Mouse (Mus musculus): ENCODE measurements around the gene Nhlh1. TPM values are rescaled to one million over a fixed set of nuclear protein-coding genes. Genes with fewer than 3 reads are reported as not detected.

The Nhlh1 gene
- polyA plus RNA-seq, 1 experiment from 2014 or later: not detected

DNA sequence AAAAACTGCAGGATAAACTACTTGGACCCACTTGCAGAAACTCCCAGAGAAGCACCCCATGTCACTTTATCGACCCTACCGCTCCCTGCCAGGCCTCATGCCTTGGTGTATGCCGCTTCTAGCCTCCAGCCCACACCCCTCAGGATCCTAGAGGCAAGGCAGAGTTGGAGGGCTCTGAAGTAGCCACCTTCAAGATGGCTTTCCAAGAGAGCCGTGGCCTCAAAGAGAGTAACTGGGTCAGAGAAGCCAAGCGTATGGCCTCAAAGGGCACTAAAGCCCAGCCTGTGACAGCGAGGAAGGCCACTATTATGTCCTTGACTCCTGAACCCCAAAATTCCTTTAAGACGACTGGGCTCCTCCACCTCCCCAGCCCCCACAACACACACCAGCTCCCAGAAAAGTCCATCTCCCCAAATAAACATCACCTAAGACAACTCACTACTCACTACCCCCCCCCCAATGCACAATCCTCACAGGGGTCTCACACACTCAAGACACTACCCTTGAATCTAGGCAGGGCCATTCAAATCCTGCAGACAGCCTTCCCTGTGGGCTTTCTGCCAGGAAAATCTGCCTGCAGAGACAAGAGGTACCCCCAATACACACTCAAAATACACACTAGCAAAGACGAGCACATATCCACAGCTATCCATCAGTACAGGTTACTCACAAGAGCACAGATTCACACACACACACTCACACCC lies 32.0 kb downstream of the Nhlh1 start:
- 60% methylated on average over 8 of the region's 8 CpGs for WGBS
- Histone ChIP-seq H3K9ac (peak overlapping the region; percentile 97), H3K36me3 (0 out of 2 replicates have a peak, but pooled peaks cover 7% of the 10 kb centered on the region), H3K4me2 (peak overlapping the region; percentile 82), H3K9me3 (no peaks in the 10 kb centered on the region), H3K4me1 (peaks cover 33% of the 10 kb centered on the region), H3K27ac (replicated peaks) (0 out of 2 replicates have a peak overlapping the region, but pooled peaks have one; percentile 12), H3K4me3 (peak overlapping the region; percentile 97), H3K27me3 (replicated peaks) (no peaks in the 10 kb centered on the region)
- ATAC-seq (ENCODE audit: extremely low read depth, insufficient number of reproducible peaks, low FRiP score, low TSS enrichment): no peak

DNA sequence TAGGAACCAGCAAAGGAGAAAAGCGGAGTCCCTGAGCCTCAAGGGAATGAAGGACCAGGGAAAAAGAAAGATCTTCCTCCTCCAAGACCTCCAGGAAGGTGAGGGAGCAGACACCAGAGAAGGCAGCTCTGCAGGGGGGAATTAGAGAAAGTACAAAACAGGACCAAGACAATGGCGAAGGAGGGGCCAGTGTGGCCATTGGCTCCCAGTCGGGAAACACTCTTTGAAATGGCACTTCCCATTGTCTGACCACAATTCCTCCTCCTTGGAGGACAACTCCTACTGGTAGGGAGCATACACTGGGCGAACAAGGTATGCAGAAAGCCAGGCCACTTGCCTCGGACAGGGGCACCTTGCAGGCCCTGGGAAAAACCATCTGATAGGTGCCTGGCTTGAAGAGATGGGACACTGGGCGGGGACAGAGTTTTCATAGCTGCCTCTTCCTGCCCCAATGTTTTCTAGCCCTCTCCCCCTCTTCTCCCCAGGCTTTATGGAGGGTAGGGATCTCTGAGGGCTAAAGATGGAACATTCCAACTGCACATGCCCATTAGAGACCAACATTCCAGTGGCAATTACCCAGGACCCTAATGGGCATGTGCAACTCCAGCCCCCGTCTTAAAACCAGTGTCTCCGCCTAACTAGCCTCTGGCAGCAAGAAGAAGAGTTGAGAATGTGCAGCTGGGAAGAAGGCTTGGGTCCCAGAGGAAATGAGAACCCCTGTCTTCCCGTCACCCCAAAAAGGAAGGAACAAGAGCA lies 33.1 kb downstream of the Nhlh1 start:
- Histone ChIP-seq H3K27me3 (replicated peaks) (no peaks in the 10 kb centered on the region), H3K4me1 (peaks cover 35% of the 10 kb centered on the region), H3K4me3 (no peak overlapping the region), H3K36me3 (0 out of 2 replicates have a peak, but pooled peaks cover 7% of the 10 kb centered on the region), H3K27ac (replicated peaks) (0 out of 2 replicates have a peak overlapping the region, but pooled peaks have one; percentile 12), H3K9me3 (no peaks in the 10 kb centered on the region), H3K9ac (no peak overlapping the region), H3K4me2 (peak overlapping the region; percentile 82)
- 60% methylated on average over 9 of the region's 9 CpGs for WGBS
- ATAC-seq (ENCODE audit: extremely low read depth, insufficient number of reproducible peaks, low FRiP score, low TSS enrichment): no peak

DNA sequence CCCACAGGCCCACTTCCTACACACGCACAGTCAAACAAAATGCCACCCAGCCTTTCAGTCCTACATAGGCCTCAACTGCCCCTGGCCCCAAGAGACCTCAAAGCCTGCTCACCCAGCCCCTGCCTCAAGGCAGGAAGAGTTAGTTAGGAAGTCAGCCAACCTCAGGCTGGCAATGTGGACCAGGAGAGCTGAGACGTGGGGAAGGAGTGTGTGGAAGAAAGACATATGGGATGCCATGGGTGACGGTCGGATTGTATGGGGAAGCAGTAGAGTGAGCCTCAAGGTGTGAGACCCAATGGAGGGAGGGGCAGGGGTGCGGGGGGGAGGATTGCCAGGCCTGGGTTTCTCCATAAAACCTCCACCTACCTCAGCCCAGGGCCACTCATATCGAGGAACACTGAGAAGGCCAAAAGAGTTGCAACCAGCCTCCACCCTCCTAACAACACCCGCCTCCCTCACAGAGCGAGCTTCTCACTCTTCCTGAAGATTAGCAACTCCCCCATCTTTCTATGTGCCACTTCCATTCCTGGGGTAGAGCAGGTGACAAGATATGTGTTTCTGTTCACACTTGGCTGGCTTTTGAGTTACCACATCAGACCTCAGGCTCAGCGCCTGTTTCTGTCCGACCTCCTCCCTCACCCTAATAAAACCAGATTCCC lies 37.4 kb downstream of the Nhlh1 start:
- no peak overlapping the region for H3K4me3 ChIP-seq
- no peak for ATAC-seq (ENCODE audit: extremely low read depth, insufficient number of reproducible peaks, low FRiP score, low TSS enrichment)
- H3K9me3 ChIP-seq: no peaks in the 10 kb centered on the region
- H3K9ac ChIP-seq: peak overlapping the region; percentile 4; the same call in 1 of the 2 replicates
- H3K4me2 ChIP-seq: no peak overlapping the region
- 78% methylated on average over 10 of the region's 10 CpGs for WGBS
- H3K27me3 ChIP-seq (replicated peaks): no peaks in the 10 kb centered on the region
- H3K27ac ChIP-seq (replicated peaks): no peak overlapping the region
- 0 out of 2 replicates have a peak, but pooled peaks cover 7% of the 10 kb centered on the region for H3K36me3 ChIP-seq
- peaks cover 47% of the 10 kb centered on the region for H3K4me1 ChIP-seq

DNA sequence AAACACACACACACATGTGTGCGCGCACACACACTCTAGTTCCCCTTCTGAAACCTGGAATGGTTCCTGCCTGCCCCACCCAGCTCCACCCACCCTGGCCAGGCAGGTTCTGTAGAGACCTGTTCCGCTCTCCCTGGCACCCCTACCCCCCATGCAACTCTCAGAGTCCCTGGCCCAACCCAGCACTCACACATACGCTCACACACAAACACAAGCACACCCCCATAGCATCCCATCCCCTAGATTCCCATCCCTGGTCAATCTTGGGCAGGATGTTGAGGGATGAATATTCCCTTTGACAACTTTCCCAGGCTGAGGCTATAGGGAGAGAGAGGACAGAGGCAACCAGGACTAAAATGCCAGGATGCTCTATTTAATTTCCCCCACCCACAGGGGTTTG lies 38.0 kb downstream of the Nhlh1 start:
- Histone ChIP-seq H3K36me3 (0 out of 2 replicates have a peak, but pooled peaks cover 7% of the 10 kb centered on the region), H3K4me2 (no peak overlapping the region), H3K27ac (replicated peaks) (no peak overlapping the region), H3K4me3 (no peak overlapping the region), H3K9ac (no peak overlapping the region; the same call in 1 of the 2 replicates), H3K27me3 (replicated peaks) (no peaks in the 10 kb centered on the region), H3K4me1 (peaks cover 40% of the 10 kb centered on the region), H3K9me3 (no peaks in the 10 kb centered on the region)
- no peak for ATAC-seq (ENCODE audit: extremely low read depth, insufficient number of reproducible peaks, low FRiP score, low TSS enrichment)
- WGBS: 93% methylated on average over 4 of the region's 4 CpGs

DNA sequence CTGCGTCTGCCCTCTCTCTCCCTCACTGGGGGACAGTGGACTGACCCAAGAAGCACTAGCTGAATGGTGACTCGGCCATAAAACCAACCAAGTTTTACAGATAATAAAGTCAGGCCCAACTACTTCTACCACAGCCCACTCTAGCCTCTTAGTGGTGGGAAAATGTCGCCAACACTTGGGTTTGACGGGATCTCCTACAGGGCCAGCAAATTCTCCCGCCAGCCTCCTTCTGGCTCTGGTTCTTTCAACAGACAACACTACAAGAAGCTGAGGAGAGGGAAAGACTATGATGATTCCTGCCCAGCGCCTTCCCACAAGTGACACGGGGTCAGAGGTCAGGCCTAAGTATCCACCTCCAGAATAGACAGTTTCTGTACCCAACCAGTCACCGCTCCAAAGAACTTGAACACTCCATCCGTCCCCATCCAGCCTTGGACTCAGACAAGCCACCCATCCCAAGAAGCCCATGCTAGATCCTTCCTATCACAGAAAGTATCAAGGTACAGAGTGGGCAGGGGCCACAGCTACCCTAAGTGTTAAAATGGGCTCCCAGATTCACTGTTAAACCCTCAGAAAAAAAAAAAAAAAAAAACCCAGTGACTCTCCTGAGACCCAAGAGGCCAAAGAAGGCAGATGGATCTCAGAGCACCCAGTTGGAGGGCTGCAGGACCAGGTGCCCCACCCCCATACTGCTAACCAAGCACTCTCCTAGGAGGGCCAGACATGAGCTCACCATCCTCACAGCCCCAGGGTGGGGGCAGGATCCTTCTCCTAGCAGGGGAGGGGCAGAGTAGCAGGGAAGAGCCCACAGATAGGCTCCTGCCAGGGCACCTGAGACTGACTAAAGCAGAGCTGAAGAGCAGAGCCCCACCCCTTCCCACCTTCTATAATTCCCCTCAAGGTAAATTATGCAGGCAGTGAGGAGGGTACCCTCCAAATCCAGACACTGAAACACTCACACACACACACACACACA lies 38.7 kb downstream of the Nhlh1 start:
- Histone ChIP-seq H3K4me1 (peaks cover 36% of the 10 kb centered on the region), H3K36me3 (0 out of 2 replicates have a peak, but pooled peaks cover 7% of the 10 kb centered on the region), H3K4me3 (no peak overlapping the region), H3K27ac (replicated peaks) (no peak overlapping the region), H3K27me3 (replicated peaks) (no peaks in the 10 kb centered on the region), H3K9me3 (no peaks in the 10 kb centered on the region), H3K9ac (no peak overlapping the region), H3K4me2 (no peak overlapping the region)
- WGBS: 84% methylated on average over 9 of the region's 9 CpGs
- no peak for ATAC-seq (ENCODE audit: extremely low read depth, insufficient number of reproducible peaks, low FRiP score, low TSS enrichment)

DNA sequence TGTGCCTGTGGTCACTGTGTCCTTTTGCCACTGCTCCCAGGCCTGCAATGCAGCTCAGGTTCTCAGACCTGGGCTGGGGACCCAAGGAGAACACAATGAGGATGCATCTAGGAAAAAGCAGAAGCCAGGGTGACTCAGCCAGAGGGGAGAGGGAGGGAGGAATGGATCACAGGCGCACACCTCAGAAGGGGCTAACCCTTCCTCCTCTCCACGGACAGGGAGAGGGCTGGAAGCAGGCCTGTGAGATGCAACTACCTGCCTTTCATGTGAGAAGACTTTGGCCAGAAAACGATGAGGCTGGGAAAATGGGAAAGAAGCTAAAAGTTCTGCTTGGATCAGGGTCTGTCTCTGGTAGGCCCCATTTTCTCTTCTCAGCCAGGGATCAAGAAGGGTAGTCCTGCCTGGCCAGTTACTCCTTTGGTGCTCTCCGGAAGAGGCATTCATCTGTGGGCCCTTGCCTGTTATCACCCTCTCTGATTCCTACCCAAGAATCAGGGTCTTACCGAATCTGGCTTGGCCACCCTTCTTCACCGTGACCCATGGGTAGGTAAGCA lies 39.8 kb downstream of the Nhlh1 start:
- H3K27me3 ChIP-seq (replicated peaks): no peaks in the 10 kb centered on the region
- WGBS: 81% methylated on average over 6 of the region's 6 CpGs
- no peaks in the 10 kb centered on the region for H3K9me3 ChIP-seq
- no peak overlapping the region for H3K4me2 ChIP-seq
- peaks cover 40% of the 10 kb centered on the region for H3K4me1 ChIP-seq
- no peak overlapping the region for H3K4me3 ChIP-seq
- ATAC-seq (ENCODE audit: extremely low read depth, insufficient number of reproducible peaks, low FRiP score, low TSS enrichment): no peak
- H3K36me3 ChIP-seq: peaks cover 13% of the 10 kb centered on the region
- 0 out of 2 replicates have a peak overlapping the region, but pooled peaks have one; percentile 14 for H3K9ac ChIP-seq
- no peak overlapping the region for H3K27ac ChIP-seq (replicated peaks)

DNA sequence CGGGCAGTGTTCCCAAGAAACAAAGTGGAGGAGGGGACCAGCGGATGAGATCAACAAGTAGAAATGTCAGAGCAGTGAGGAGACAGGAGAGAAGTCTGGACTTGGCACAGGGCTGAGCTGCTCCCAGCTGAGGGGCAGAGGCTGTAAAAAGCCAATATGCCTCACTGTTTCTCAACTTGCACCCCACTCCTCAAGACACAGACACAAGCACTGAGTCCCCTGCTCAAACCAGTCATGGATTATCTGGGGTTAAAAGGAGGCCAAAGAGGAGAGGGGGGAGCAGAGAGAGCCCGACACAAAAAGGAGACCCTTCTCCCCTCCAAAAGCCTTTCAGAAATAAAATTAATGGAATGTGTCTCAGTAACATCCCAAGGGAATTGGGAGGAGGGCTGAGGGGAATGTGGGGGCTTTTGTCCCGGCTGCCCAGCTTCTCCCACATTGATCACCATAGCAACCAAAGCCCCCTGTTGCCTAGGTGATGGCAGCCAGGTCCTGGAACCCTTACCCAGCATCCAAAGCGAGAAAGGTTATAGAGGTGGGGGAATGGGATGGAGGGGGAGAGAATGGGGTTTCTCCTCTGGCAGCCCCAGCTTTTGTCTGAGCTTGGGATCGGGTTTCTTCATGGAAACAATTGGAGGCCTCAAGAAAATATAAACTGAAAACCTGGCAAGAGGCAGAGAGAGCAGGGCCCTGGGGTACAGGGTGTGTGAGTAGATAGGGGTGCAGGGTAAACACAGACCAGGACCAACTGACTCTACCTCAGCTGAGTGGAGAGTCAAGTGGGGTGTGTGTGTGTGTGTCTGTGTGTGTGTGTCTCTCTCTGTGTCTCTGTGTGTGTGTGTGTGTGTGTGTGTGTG lies 40.5 kb downstream of the Nhlh1 start:
- 59% methylated on average over 6 of the region's 6 CpGs for WGBS
- Histone ChIP-seq H3K4me2 (no peak overlapping the region), H3K9ac (0 out of 2 replicates have a peak overlapping the region, but pooled peaks have one; percentile 14), H3K36me3 (peaks cover 13% of the 10 kb centered on the region), H3K27me3 (replicated peaks) (no peaks in the 10 kb centered on the region), H3K9me3 (no peaks in the 10 kb centered on the region), H3K4me1 (peaks cover 40% of the 10 kb centered on the region), H3K4me3 (no peak overlapping the region), H3K27ac (replicated peaks) (no peak overlapping the region)
- ATAC-seq (ENCODE audit: extremely low read depth, insufficient number of reproducible peaks, low FRiP score, low TSS enrichment): no peak

DNA sequence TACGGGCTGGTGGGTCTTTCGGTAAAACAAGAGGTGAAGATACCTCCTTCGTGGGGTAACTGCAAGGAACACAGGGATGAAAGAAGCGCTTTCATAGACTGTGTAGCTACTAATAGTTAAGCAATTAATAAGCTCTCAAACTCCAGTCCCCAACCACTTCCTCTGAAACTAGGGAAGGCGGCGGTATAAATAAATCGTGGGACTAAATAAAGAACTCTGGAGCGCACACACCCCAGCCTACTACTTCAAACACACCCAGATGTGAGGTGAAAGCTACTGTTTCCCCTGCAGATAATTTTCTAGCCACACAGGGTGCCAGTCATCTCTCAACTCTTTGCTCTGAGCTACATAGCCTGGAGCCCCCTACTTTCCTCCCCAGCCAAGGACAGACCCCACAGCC lies 41.3 kb downstream of the Nhlh1 start:
- Histone ChIP-seq H3K27me3 (replicated peaks) (no peaks in the 10 kb centered on the region), H3K4me2 (no peak overlapping the region), H3K4me3 (no peak overlapping the region), H3K27ac (replicated peaks) (0 out of 2 replicates have a peak overlapping the region, but pooled peaks have one; percentile 32), H3K4me1 (peaks cover 40% of the 10 kb centered on the region), H3K36me3 (peaks cover 18% of the 10 kb centered on the region), H3K9ac (no peak overlapping the region), H3K9me3 (no peaks in the 10 kb centered on the region)
- WGBS: 60% methylated on average over 8 of the region's 8 CpGs
- ATAC-seq (ENCODE audit: extremely low read depth, insufficient number of reproducible peaks, low FRiP score, low TSS enrichment): no peak

DNA sequence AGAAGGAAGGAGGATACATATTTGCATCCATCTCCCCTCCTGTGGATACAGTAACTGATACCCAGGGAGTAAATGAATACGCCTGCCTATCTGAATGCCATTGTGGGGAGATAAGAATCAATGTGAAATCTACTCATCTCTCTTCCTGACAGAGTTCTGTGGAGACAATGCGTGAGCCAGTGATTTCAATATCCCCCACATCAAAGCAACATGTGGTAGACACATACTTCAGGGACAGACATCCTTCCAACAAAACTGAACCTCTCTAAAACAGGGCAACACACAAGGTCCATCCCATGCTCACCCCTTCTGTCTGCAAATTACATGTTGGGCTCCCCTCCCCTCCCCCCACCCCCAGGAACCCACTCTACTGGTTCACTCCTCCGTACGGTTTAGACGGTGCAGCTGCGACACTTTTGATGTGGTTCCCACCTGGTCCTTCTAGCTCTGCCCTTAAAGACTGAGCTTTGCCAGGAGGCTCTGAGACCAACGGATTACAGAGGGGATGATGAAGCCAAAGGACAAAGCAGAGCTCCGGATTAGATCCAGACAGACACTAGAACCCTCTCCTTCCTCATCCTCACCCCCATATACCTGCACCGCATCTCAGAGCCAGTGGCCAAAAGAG lies 41.9 kb downstream of the Nhlh1 start:
- Histone ChIP-seq H3K9me3 (no peaks in the 10 kb centered on the region), H3K36me3 (peaks cover 24% of the 10 kb centered on the region), H3K4me2 (no peak overlapping the region), H3K9ac (no peak overlapping the region), H3K4me1 (peaks cover 40% of the 10 kb centered on the region), H3K27ac (replicated peaks) (no peak overlapping the region), H3K4me3 (no peak overlapping the region), H3K27me3 (replicated peaks) (no peaks in the 10 kb centered on the region)
- WGBS: 84% methylated on average over 9 of the region's 9 CpGs
- no peak for ATAC-seq (ENCODE audit: extremely low read depth, insufficient number of reproducible peaks, low FRiP score, low TSS enrichment)
